Mouse (Mus musculus) kidney, postnatal 25 days (tissue): ENCODE measurements around the gene Hyal3.

ENCODE experiments used
- DNase-seq, 2 experiments: peaks; one replicate each; pipeline ENCODE4 v3.0.0; 2021; ENCODE audit warnings: mixed read lengths in 2 of 2

Gene Hyal3

GRCm38 (mm10) chr9:107580501-107581317 lies at the start of gene Hyal3:
Gene Hyal3, plus strand, starts transcription at chr9:107580818.
- DNase-seq, result peak; percentile 95 to 97

- peak; percentile 92 to 98 for DNase-seq
Observed at GRCm38 (mm10) chr9:107533791-107534407, 46.7 kb upstream of the Hyal3 start, which contains the start of gene Tmem115. Gene Tmem115, plus strand, starts transcription at chr9:107533945.

GRCm38 (mm10) chr9:107534408-107535202 lies 46.0 kb upstream of the Hyal3 start:
- DNase-seq, result peak; percentile 24 to 59

GRCm38 (mm10) chr9:107538231-107538630 lies 42.4 kb upstream of the Hyal3 start:
- no peak for DNase-seq

GRCm38 (mm10) chr9:107538711-107539110 lies 41.9 kb upstream of the Hyal3 start:
- DNase-seq, result no peak

GRCm38 (mm10) chr9:107539940-107540339 lies 40.7 kb upstream of the Hyal3 start:
- DNase-seq, result no peak

GRCm38 (mm10) chr9:107540420-107540819 lies 40.2 kb upstream of the Hyal3 start:
- no peak for DNase-seq

- no peak for DNase-seq
Observed at GRCm38 (mm10) chr9:107541005-107541404, 39.6 kb upstream of the Hyal3 start.

- DNase-seq, result peak; percentile 94 to 96
Observed at GRCm38 (mm10) chr9:107541474-107542351, 38.9 kb upstream of the Hyal3 start, which contains the start of the genes Cyb561d2 and Nprl2. Gene Cyb561d2, minus strand, starts transcription at chr9:107542193. Gene Nprl2, plus strand, starts transcription at chr9:107542226.

GRCm38 (mm10) chr9:107542352-107542686 lies 38.3 kb upstream of the Hyal3 start:
- no peak for DNase-seq

GRCm38 (mm10) chr9:107542721-107543120 lies 37.9 kb upstream of the Hyal3 start:
- DNase-seq, result no peak

- no peak for DNase-seq
Observed at GRCm38 (mm10) chr9:107543299-107543698, 37.3 kb upstream of the Hyal3 start.

- no peak for DNase-seq
Observed at GRCm38 (mm10) chr9:107544196-107544700, 36.4 kb upstream of the Hyal3 start.

GRCm38 (mm10) chr9:107544729-107545128 lies 35.9 kb upstream of the Hyal3 start:
- peak in 1 of 2 experiments; percentile 59 for DNase-seq

GRCm38 (mm10) chr9:107545199-107545598 lies 35.4 kb upstream of the Hyal3 start:
- DNase-seq, result peak in 1 of 2 experiments; percentile 56

GRCm38 (mm10) chr9:107545602-107546001 lies 35.0 kb upstream of the Hyal3 start:
- peak; percentile 80 to 89 for DNase-seq

GRCm38 (mm10) chr9:107547026-107547425 lies 33.6 kb upstream of the Hyal3 start, which contains the start of gene Zmynd10:
Gene Zmynd10, plus strand, starts transcription at chr9:107547298.
- peak; percentile 98 for DNase-seq

GRCm38 (mm10) chr9:107547957-107548356 lies 32.7 kb upstream of the Hyal3 start:
- peak in 1 of 2 experiments; percentile 40 for DNase-seq

GRCm38 (mm10) chr9:107548820-107549219 lies 31.8 kb upstream of the Hyal3 start:
- DNase-seq, result peak in 1 of 2 experiments; percentile 46

GRCm38 (mm10) chr9:107549297-107550074 lies 31.1 kb upstream of the Hyal3 start:
- DNase-seq, result peak in 1 of 2 experiments; percentile 50
